Mouse (Mus musculus) MEL (cell line): ENCODE data around the gene Nt5c2. TPM values are rescaled to one million over a fixed set of nuclear protein-coding genes. Genes with fewer than 3 reads are reported as not detected.

ENCODE experiments used
- DNase-seq: peaks from one replicate; pipeline ENCODE4 v3.0.0; 2011; ENCODE audit warnings: low read depth, low spot score
- H3K27ac ChIP-seq: 2 replicates; pipeline ENCODE4 v1.5.1; 2012; ENCODE audit warnings: low read depth, mild to moderate bottlenecking, control low read depth, low read length, moderate library complexity; ENCODE audit not compliant: control insufficient read depth
- H3K27me3 ChIP-seq, 2 experiments: fragments of 150-350 bp in 1 of 2; sonication (generic) in 1 of 2; 2 replicates each; pipeline ENCODE4 v1.6.1; 2012; ENCODE audit warnings: low read length in 2 of 2, mild to moderate bottlenecking in 2 of 2, improper control_type of control experiment in 1 of 2, moderate library complexity in 1 of 2; ENCODE audit not compliant: insufficient read depth in 2 of 2, control insufficient read depth in 1 of 2
- H3K36me3 ChIP-seq, 2 experiments: 2 replicates each; pipeline ENCODE4 v1.6.1; 2012 to 2014; ENCODE audit warnings: low read length in 2 of 2, improper control_type of control experiment in 1 of 2, inconsistent platforms in 1 of 2, mild to moderate bottlenecking in 1 of 2; ENCODE audit not compliant: insufficient read depth in 2 of 2, control insufficient read depth in 1 of 2
- H3K4me1 ChIP-seq, 2 experiments: fragments of 150-350 bp in 1 of 2; sonication (generic) in 1 of 2; 2 replicates each; pipeline ENCODE4 v1.6.1; 2012; ENCODE audit warnings: low read length in 2 of 2, improper control_type of control experiment in 1 of 2, mild to moderate bottlenecking in 1 of 2; ENCODE audit not compliant: insufficient read depth in 2 of 2, control insufficient read depth in 1 of 2
- H3K4me3 ChIP-seq, 2 experiments: fragments of 150-350 bp in 1 of 2; sonication (generic) in 1 of 2; 2 replicates each; pipeline ENCODE4 v1.5.1; 2012; ENCODE audit warnings: low read depth in 2 of 2, low read length in 2 of 2, mild to moderate bottlenecking in 2 of 2, moderate library complexity in 2 of 2, control low read depth in 1 of 2, improper control_type of control experiment in 1 of 2; ENCODE audit not compliant: control insufficient read depth in 1 of 2, insufficient read depth in 1 of 2
- H3K79me2 ChIP-seq: 2 replicates; pipeline ENCODE4 v1.6.1; 2012; ENCODE audit warnings: mild to moderate bottlenecking, low read length, moderate library complexity; ENCODE audit not compliant: control insufficient read depth, poor library complexity, insufficient read depth
- H3K9ac ChIP-seq: 2 replicates; pipeline ENCODE4 v1.6.1; 2012; ENCODE audit warnings: low read depth, mild to moderate bottlenecking, control low read depth, low read length, moderate library complexity; ENCODE audit not compliant: control insufficient read depth, poor library complexity, severe bottlenecking
- H3K9me3 ChIP-seq: fragments of 150-350 bp; sonication (generic); replicated peaks from 2 replicates; pipeline ENCODE4 v1.6.1; 2012; ENCODE audit warnings: mild to moderate bottlenecking, low read length, improper control_type of control experiment, moderate library complexity; ENCODE audit not compliant: insufficient read depth
- ELF1 ChIP-seq: IDR thresholded peaks from 2 replicates; pipeline ENCODE4 v1.6.1; 2014; ENCODE audit warnings: low read depth, mild to moderate bottlenecking, inconsistent platforms, low read length, improper control_type of control experiment, moderate library complexity
- JUND ChIP-seq: IDR thresholded peaks from 2 replicates; pipeline ENCODE4 v1.6.1; 2011; ENCODE audit warnings: low read depth, mild to moderate bottlenecking, improper control_type of control experiment, low read length
- KAT2A ChIP-seq: conservative IDR thresholded peaks from 2 replicates; pipeline ENCODE4 v1.6.1; 2012; ENCODE audit warnings: low read depth, low read length, improper control_type of control experiment, inconsistent platforms
- MAX ChIP-seq: IDR thresholded peaks from 2 replicates; pipeline ENCODE4 v1.6.1; 2011; ENCODE audit warnings: low read length, improper control_type of control experiment
- MAZ ChIP-seq: IDR thresholded peaks from 2 replicates; pipeline ENCODE4 v1.6.1; 2012; ENCODE audit warnings: low read depth, mild to moderate bottlenecking, inconsistent platforms, low read length, improper control_type of control experiment
- MYC ChIP-seq: IDR thresholded peaks from 2 replicates; pipeline ENCODE4 v1.6.1; 2011; ENCODE audit warnings: low read depth, mild to moderate bottlenecking, low read length, improper control_type of control experiment, moderate library complexity
- POLR2A ChIP-seq, 2 experiments: IDR thresholded peaks; 2 replicates each; pipeline ENCODE4 v1.6.1; 2011 to 2012; ENCODE audit warnings: low read length in 2 of 2, mild to moderate bottlenecking in 2 of 2, control low read depth in 1 of 2, improper control_type of control experiment in 1 of 2, low read depth in 1 of 2, moderate library complexity in 1 of 2; ENCODE audit not compliant: control insufficient read depth in 1 of 2, insufficient read depth in 1 of 2, poor library complexity in 1 of 2
- RAD21 ChIP-seq: IDR thresholded peaks from 2 replicates; pipeline ENCODE4 v1.6.1; 2011; ENCODE audit warnings: mild to moderate bottlenecking, low read depth, low read length, improper control_type of control experiment
- RCOR1 ChIP-seq: IDR thresholded peaks from 2 replicates; pipeline ENCODE4 v1.6.1; 2012; ENCODE audit warnings: low read depth, mild to moderate bottlenecking, inconsistent platforms, low read length, improper control_type of control experiment
- TBP ChIP-seq: IDR thresholded peaks from 2 replicates; pipeline ENCODE4 v1.8.0; 2011; ENCODE audit warnings: low read depth, low read length, improper control_type of control experiment
- USF1 ChIP-seq: IDR thresholded peaks from 2 replicates; pipeline ENCODE4 v1.6.1; 2014; ENCODE audit warnings: low read depth, mild to moderate bottlenecking, inconsistent platforms, low read length, improper control_type of control experiment, moderate library complexity
- USF2 ChIP-seq, 2 experiments: IDR thresholded peaks; 2 replicates each; pipeline ENCODE4 v1.6.1; 2011 to 2012; ENCODE audit warnings: improper control_type of control experiment in 2 of 2, low read length in 2 of 2, borderline replicate concordance in 1 of 2, inconsistent platforms in 1 of 2, low read depth in 1 of 2, mild to moderate bottlenecking in 1 of 2; ENCODE audit not compliant: insufficient read depth in 1 of 2
- ZC3H11A ChIP-seq: IDR thresholded peaks from 2 replicates; pipeline ENCODE4 v1.6.1; 2012; ENCODE audit warnings: low read depth, mild to moderate bottlenecking, inconsistent platforms, low read length, improper control_type of control experiment
- ZKSCAN1 ChIP-seq: IDR thresholded peaks from 2 replicates; pipeline ENCODE4 v1.6.1; 2012; ENCODE audit warnings: low read depth, mild to moderate bottlenecking, inconsistent platforms, low read length, improper control_type of control experiment, moderate library complexity
- ZNF384 ChIP-seq: IDR thresholded peaks from 2 replicates; pipeline ENCODE4 v1.6.1; 2012; ENCODE audit warnings: low read depth, mild to moderate bottlenecking, inconsistent platforms, low read length, improper control_type of control experiment
- polyA plus RNA-seq, 2 experiments: library from polyadenylated mRNA; stranded (reverse) in 1 of 2; unstranded in 1 of 2; fragments of >175 nt in 1 of 2; fragments of >200 nt in 1 of 2; gene quantifications; 2 replicates each; pipeline versions ENCODE4 v1.2.1 to v1.2.4; 2012; ENCODE audit warnings: low replicate concordance in 2 of 2, low read depth in 1 of 2; ENCODE audit not compliant: insufficient read length in 2 of 2, insufficient read depth in 1 of 2, missing spikeins in 1 of 2
- total RNA-seq: library from RNA; depleted of rRNA; stranded (reverse); fragments of 300-350 nt; gene quantifications from 2 replicates; pipeline ENCODE4 v1.2.3, GENCODE M21; 2012

Nt5c2 gene
- total and polyA plus RNA-seq, 3 experiments, result 64.6 to 455 (median 147) TPM

GRCm38 (mm10) chr19:46956410-46956809 lies 58.5 kb downstream of the Nt5c2 start:
- H3K36me3 ChIP-seq, result peaks cover 6 to 44% of the 10 kb centered on the region in 2 experiments
- H3K9me3 ChIP-seq, result no peaks in the 10 kb centered on the region
- TF ChIP-seq RCOR1 (no peak), ZC3H11A (no peak), USF1 (no peak), POLR2A (IDR thresholded peaks at IDR 0.05; ENCODE audit: control insufficient read depth in 1 of 2, insufficient read depth in 1 of 2, low read depth in 1 of 2, low read length in 2 of 2, poor library complexity in 1 of 2) (peak in 1 of 2 experiments; percentile 35; a peak in 1 of 4 replicates)
- no peak overlapping the region for H3K27ac ChIP-seq
- H3K4me1 ChIP-seq, result peaks cover 22 to 33% of the 10 kb centered on the region in 2 experiments
- peaks cover 75% of the 10 kb centered on the region for H3K79me2 ChIP-seq
- no peaks in the 10 kb centered on the region for H3K27me3 ChIP-seq
- no peak overlapping the region for H3K9ac ChIP-seq
- DNase-seq, result no peak
- H3K4me3 ChIP-seq, result no peak overlapping the region

- H3K27ac ChIP-seq, result no peak overlapping the region
- H3K9ac ChIP-seq, result no peak overlapping the region
- TF ChIP-seq ELF1 (no peak), KAT2A (no peak), ZNF384 (no peak), TBP (0 out of 2 replicates have a peak, but pooled peaks have one; percentile 38)
- DNase-seq, result no peak
- H3K36me3 ChIP-seq, result peaks cover 8 to 41% of the 10 kb centered on the region in 2 experiments
- peaks cover 20 to 33% of the 10 kb centered on the region in 2 experiments for H3K4me1 ChIP-seq
- no peaks in the 10 kb centered on the region for H3K27me3 ChIP-seq
- no peak overlapping the region for H3K4me3 ChIP-seq
- peaks cover 70% of the 10 kb centered on the region for H3K79me2 ChIP-seq
- no peaks in the 10 kb centered on the region for H3K9me3 ChIP-seq
Observed at GRCm38 (mm10) chr19:46955630-46956029, 59.3 kb downstream of the Nt5c2 start.

GRCm38 (mm10) chr19:46953536-46953935 lies 61.4 kb downstream of the Nt5c2 start:
- no peak for DNase-seq
- H3K36me3 ChIP-seq, result peaks cover 24 to 25% of the 10 kb centered on the region in 2 experiments
- H3K9me3 ChIP-seq, result no peaks in the 10 kb centered on the region
- no peaks in the 10 kb centered on the region for H3K27me3 ChIP-seq
- no peak for TF ChIP-seq USF1
- H3K4me3 ChIP-seq, result no peak overlapping the region
- H3K27ac ChIP-seq, result no peak overlapping the region
- no peak overlapping the region for H3K9ac ChIP-seq
- peaks cover 52% of the 10 kb centered on the region for H3K79me2 ChIP-seq
- H3K4me1 ChIP-seq, result peaks cover 8 to 21% of the 10 kb centered on the region in 2 experiments

GRCm38 (mm10) chr19:46952986-46953385 lies 62.0 kb downstream of the Nt5c2 start:
- Histone ChIP-seq H3K4me1 (peaks cover 8 to 19% of the 10 kb centered on the region in 2 experiments), H3K9ac (no peak overlapping the region), H3K36me3 (peaks cover 20 to 30% of the 10 kb centered on the region in 2 experiments), H3K79me2 (peaks cover 48% of the 10 kb centered on the region), H3K27ac (no peak overlapping the region), H3K27me3 (no peaks in the 10 kb centered on the region), H3K4me3 (no peak overlapping the region), H3K9me3 (no peaks in the 10 kb centered on the region)
- no peak for TF ChIP-seq MAZ
- TF ChIP-seq MAX, result no peak
- no peak for TF ChIP-seq MYC
- TF ChIP-seq JUND, result no peak
- no peak for TF ChIP-seq USF1
- no peak for TF ChIP-seq ZKSCAN1
- TF ChIP-seq ZC3H11A, result no peak
- TF ChIP-seq ZNF384, result no peak
- no peak for TF ChIP-seq USF2 (IDR thresholded peaks at IDR 0.05; ENCODE audit: borderline replicate concordance in 1 of 2, insufficient read depth in 1 of 2, low read depth in 1 of 2, low read length in 2 of 2)
- TF ChIP-seq RCOR1, result no peak
- no peak for TF ChIP-seq RAD21
- DNase-seq, result no peak
